Mouse (Mus musculus) c-Kit-positive CD71-negative TER-119-negative erythroid progenitor cells, embryonic 14.5 days (primary cell): ENCODE data around the gene Gm20388.

Experiments used
- DNase-seq: peaks from one replicate; pipeline ENCODE4 v3.0.0-alpha.2; 2013; ENCODE audit warnings: low read depth

Gene Gm20388

GRCm38 (mm10) chr8:124328259-124328658, 4417.6 kb downstream of the Gm20388 start:
- DNase-seq: no peak

GRCm38 (mm10) chr8:124329690-124330089, 4419.0 kb downstream of the Gm20388 start:
- DNase-seq: no peak

- no peak for DNase-seq
Observed at GRCm38 (mm10) chr8:124330433-124330832, 4419.8 kb downstream of the Gm20388 start.

- no peak for DNase-seq
Observed at GRCm38 (mm10) chr8:124331094-124331493, 4420.5 kb downstream of the Gm20388 start.

- no peak for DNase-seq
Observed at GRCm38 (mm10) chr8:124331706-124332105, 4421.1 kb downstream of the Gm20388 start.

GRCm38 (mm10) chr8:124336302-124336701, 4425.7 kb downstream of the Gm20388 start:
- DNase-seq: no peak

GRCm38 (mm10) chr8:124339742-124340141, 4429.1 kb downstream of the Gm20388 start:
- no peak for DNase-seq

GRCm38 (mm10) chr8:124340360-124341068, 4429.9 kb downstream of the Gm20388 start:
- no peak for DNase-seq

GRCm38 (mm10) chr8:124343151-124343550, 4432.5 kb downstream of the Gm20388 start:
- DNase-seq: no peak

- DNase-seq: no peak
Observed at GRCm38 (mm10) chr8:124343991-124344390, 4433.4 kb downstream of the Gm20388 start.

GRCm38 (mm10) chr8:124345098-124345497, 4434.5 kb downstream of the Gm20388 start:
- DNase-seq: no peak

GRCm38 (mm10) chr8:124346852-124347523, 4436.3 kb downstream of the Gm20388 start:
- DNase-seq: peak; percentile 45

- no peak for DNase-seq
Observed at GRCm38 (mm10) chr8:124348087-124348486, 4437.4 kb downstream of the Gm20388 start.

GRCm38 (mm10) chr8:124349663-124350062, 4439.0 kb downstream of the Gm20388 start:
- peak; percentile 53 for DNase-seq

- no peak for DNase-seq
Observed at GRCm38 (mm10) chr8:124351636-124352035, 4441.0 kb downstream of the Gm20388 start.

- DNase-seq: no peak
Observed at GRCm38 (mm10) chr8:124360911-124361310, 4450.3 kb downstream of the Gm20388 start.

- no peak for DNase-seq
Observed at GRCm38 (mm10) chr8:124361773-124362427, 4451.3 kb downstream of the Gm20388 start.

- no peak for DNase-seq
Observed at GRCm38 (mm10) chr8:124362589-124362988, 4451.9 kb downstream of the Gm20388 start.

GRCm38 (mm10) chr8:124363337-124363736, 4452.7 kb downstream of the Gm20388 start:
- no peak for DNase-seq

- DNase-seq: peak; percentile 61
Observed at GRCm38 (mm10) chr8:124368213-124368612, 4457.6 kb downstream of the Gm20388 start.

- DNase-seq: no peak
Observed at GRCm38 (mm10) chr8:124370422-124371183, 4460.0 kb downstream of the Gm20388 start.

- no peak for DNase-seq
Observed at GRCm38 (mm10) chr8:124371410-124372123, 4460.9 kb downstream of the Gm20388 start.
